Comparison of ENCODE assay signal across 18 mouse cellular contexts in genomic region chr10:69595487-69595886, GRCm38 (mm10).
A peak's percentile ranks its signal among the peaks of the same experiment; 100 is the strongest.
DNase-seq lines count a peak whose midpoint lies in the region; ATAC-seq and TF ChIP-seq lines count a peak whose summit lies in the region.
"Had no signal": no experiment of that assay in that cellular context is flagged by ENCODE, and none has a peak within 500 bp of the region (broad histone marks: within the 10 kb centered on the region; RNA-seq: fewer than 3 reads in every experiment).

No protein-coding gene starts in this region.

- TF ChIP-seq CTCF in lung, embryonic 14.5 days (IDR thresholded peaks at IDR 0.05; ENCODE audit: low read depth), result no peak
- TF ChIP-seq CTCF in midbrain, postnatal 0 days (IDR thresholded peaks at IDR 0.05), result no peak

- H3K9ac ChIP-seq in lung, embryonic 14.5 days, result no peak overlapping the region
- H3K9ac ChIP-seq in midbrain, embryonic 13.5 days (replicated peaks), result no peak overlapping the region
- H3K9ac ChIP-seq in midbrain, postnatal 0 days (replicated peaks; ENCODE audit: low read length, poor library complexity, severe bottlenecking), result no peak overlapping the region
- H3K9ac ChIP-seq: embryonic facial prominence, embryonic 15.5 days had no signal

- no peaks in the 10 kb centered on the region for H3K9me3 ChIP-seq in heart, embryonic 10.5 days
- H3K9me3 ChIP-seq in lung, embryonic 14.5 days (ENCODE audit: low read depth, low read length), result no peaks in the 10 kb centered on the region
- H3K9me3 ChIP-seq in midbrain, embryonic 13.5 days, result no peaks in the 10 kb centered on the region
- no peaks in the 10 kb centered on the region for H3K9me3 ChIP-seq in midbrain, postnatal 0 days (ENCODE audit: low read length)
- H3K9me3 ChIP-seq: embryonic facial prominence, embryonic 15.5 days had no signal

- H3K4me1 ChIP-seq in heart, embryonic 10.5 days, result peaks cover 20% of the 10 kb centered on the region; the same call in 1 of the 2 replicates
- peaks cover 12% of the 10 kb centered on the region for H3K4me1 ChIP-seq in lung, embryonic 14.5 days (ENCODE audit: insufficient read depth)
- peaks cover 28% of the 10 kb centered on the region for H3K4me1 ChIP-seq in midbrain, embryonic 13.5 days (replicated peaks)
- H3K4me1 ChIP-seq in midbrain, postnatal 0 days (ENCODE audit: insufficient read depth, low read length), result peaks cover 8% of the 10 kb centered on the region; the same call in 1 of the 2 replicates

- no peaks in the 10 kb centered on the region for H3K27me3 ChIP-seq in heart, embryonic 10.5 days (ENCODE audit: insufficient read depth, poor library complexity, severe bottlenecking)
- H3K27me3 ChIP-seq in lung, embryonic 14.5 days (ENCODE audit: insufficient read depth, low read length), result no peaks in the 10 kb centered on the region
- no peaks in the 10 kb centered on the region for H3K27me3 ChIP-seq in midbrain, embryonic 13.5 days
- no peaks in the 10 kb centered on the region for H3K27me3 ChIP-seq in midbrain, postnatal 0 days (ENCODE audit: insufficient read depth, low read length)
- H3K27me3 ChIP-seq: embryonic facial prominence, embryonic 15.5 days had no signal

- WGBS in heart, embryonic 10.5 days, result 85% methylated on average over 5 of the region's 5 CpGs
- WGBS in lung, embryonic 14.5 days, result 66% methylated on average over 5 of the region's 5 CpGs
- 89% methylated on average over 5 of the region's 5 CpGs for whole genome bisulfite sequencing in midbrain, embryonic 13.5 days
- WGBS in midbrain, postnatal 0 days, result 87% methylated on average over 5 of the region's 5 CpGs

- DNase-seq in heart, embryonic 10.5 days (ENCODE audit: low spot score), result no peak
- no peak for DNase-seq in heart, adult 8-10 months (ENCODE audit: low spot score)
- DNase-seq in lung, embryonic 14.5 days, result no peak
- DNase-seq in lung, postnatal 14 days, result no peak
- DNase-seq in midbrain, postnatal 0 days (ENCODE audit: low spot score), result no peak
- no peak for DNase-seq in right cerebral cortex, postnatal 25 days
- DNase-seq: adrenal gland, postnatal 10 days; cerebellum, adult 11 months; cerebellum, adult 8-10 months; cerebellum, postnatal 14 days; embryo, embryonic 11 days; gastrocnemius, postnatal 10 days; heart, adult 2 months had no signal

- peaks cover 12% of the 10 kb centered on the region; the same call in 1 of the 2 replicates for H3K36me3 ChIP-seq in heart, embryonic 10.5 days
- H3K36me3 ChIP-seq in lung, embryonic 14.5 days (ENCODE audit: insufficient read depth), result no peaks in the 10 kb centered on the region
- H3K36me3 ChIP-seq in midbrain, embryonic 13.5 days, result peaks cover 17% of the 10 kb centered on the region
- H3K36me3 ChIP-seq in midbrain, postnatal 0 days (ENCODE audit: insufficient read depth, low read length), result no peaks in the 10 kb centered on the region
- H3K36me3 ChIP-seq: embryonic facial prominence, embryonic 15.5 days; forebrain, embryonic 10.5 days had no signal

- no peak for ATAC-seq in lung, embryonic 14.5 days (ENCODE audit: insufficient read depth)
- ATAC-seq in midbrain, embryonic 13.5 days, result no peak
- ATAC-seq in midbrain, postnatal 0 days (ENCODE audit: low FRiP score), result no peak

- no peak overlapping the region for H3K4me3 ChIP-seq in heart, embryonic 10.5 days
- no peak overlapping the region for H3K4me3 ChIP-seq in lung, embryonic 14.5 days (ENCODE audit: low read depth, low read length)
- no peak overlapping the region for H3K4me3 ChIP-seq in midbrain, embryonic 13.5 days (replicated peaks)
- H3K4me3 ChIP-seq in midbrain, postnatal 0 days (ENCODE audit: low read depth, low read length), result no peak overlapping the region
- H3K4me3 ChIP-seq: embryonic facial prominence, embryonic 15.5 days; erythroblast, embryonic 14.5 days; forebrain, embryonic 10.5 days; heart, adult 2 months had no signal

- peak overlapping the region; percentile 53; the same call in 1 of the 2 replicates for H3K27ac ChIP-seq in heart, embryonic 10.5 days
- H3K27ac ChIP-seq in lung, embryonic 14.5 days (ENCODE audit: low read depth), result 0 out of 2 replicates have a peak overlapping the region, but pooled peaks have one; percentile 12
- peak overlapping the region; percentile 79; the same call in 1 of the 2 replicates for H3K27ac ChIP-seq in midbrain, embryonic 13.5 days
- no peak overlapping the region for H3K27ac ChIP-seq in midbrain, postnatal 0 days (ENCODE audit: low read depth, low read length)
- H3K27ac ChIP-seq: embryonic facial prominence, embryonic 15.5 days; forebrain, embryonic 10.5 days; heart, adult 2 months; hindbrain, postnatal 0 days had no signal

- no peak overlapping the region for H3K4me2 ChIP-seq in lung, embryonic 14.5 days
- no peak overlapping the region for H3K4me2 ChIP-seq in midbrain, embryonic 13.5 days (replicated peaks)
- no peak overlapping the region for H3K4me2 ChIP-seq in midbrain, postnatal 0 days (ENCODE audit: low read depth, low read length, poor library complexity, severe bottlenecking)
- H3K4me2 ChIP-seq: embryonic facial prominence, embryonic 15.5 days had no signal
